Mouse (Mus musculus) CH12.LX (cell line): ENCODE results near the gene Ucp2.

Experiments used
- CHD1 ChIP-seq: IDR thresholded peaks from 2 replicates; pipeline ENCODE4 v1.6.1; 2012; ENCODE audit warnings: low read depth, low read length, improper control_type of control experiment, inconsistent platforms
- CHD2 ChIP-seq: IDR thresholded peaks from 2 replicates; pipeline ENCODE4 v1.6.1; 2011; ENCODE audit warnings: low read length, improper control_type of control experiment
- CTCF ChIP-seq, 2 experiments: IDR thresholded peaks in 1 of 2; conservative IDR thresholded peaks in 1 of 2; 2 replicates each; pipeline ENCODE4 v1.5.1; 2011 to 2012; ENCODE audit warnings: low read depth in 2 of 2, low read length in 2 of 2, improper control_type of control experiment in 1 of 2, inconsistent platforms in 1 of 2, mild to moderate bottlenecking in 1 of 2, moderate library complexity in 1 of 2
- JUN ChIP-seq: IDR thresholded peaks from 2 replicates; pipeline ENCODE4 v1.6.1; 2011; ENCODE audit warnings: low read depth, mild to moderate bottlenecking, low read length, improper control_type of control experiment, moderate library complexity; ENCODE audit not compliant: insufficient read depth
- MAX ChIP-seq: IDR thresholded peaks from 2 replicates; pipeline ENCODE4 v1.6.1; 2011; ENCODE audit warnings: low read length, improper control_type of control experiment
- NRF1 ChIP-seq: IDR thresholded peaks from 2 replicates; pipeline ENCODE4 v1.6.1; 2014; ENCODE audit warnings: low read depth, mild to moderate bottlenecking, inconsistent platforms, low read length, improper control_type of control experiment, moderate library complexity
- ZC3H11A ChIP-seq: IDR thresholded peaks from 2 replicates; pipeline ENCODE4 v1.6.1; 2012; ENCODE audit warnings: low read depth, mild to moderate bottlenecking, inconsistent platforms, low read length, improper control_type of control experiment

- TF ChIP-seq JUN: no peak
- no peak for TF ChIP-seq CHD2
- no peak for TF ChIP-seq CHD1
- TF ChIP-seq MAX: no peak
- no peak for TF ChIP-seq NRF1
- TF ChIP-seq CTCF (conservative IDR thresholded peaks at IDR 0.05 in 1 of 2, IDR thresholded peaks at IDR 0.05 in 1 of 2; ENCODE audit: low read depth in 2 of 2, low read length in 2 of 2): no peak
- no peak for TF ChIP-seq ZC3H11A
Observed at GRCm38 (mm10) chr7:100466781-100467510, 26.2 kb upstream of the Ucp2 start.
